Mouse (Mus musculus) erythroid progenitor cell, adult 5-6 weeks (primary cell): Measurements from ENCODE around the gene Myh3. TPM values are rescaled to one million over a fixed set of nuclear protein-coding genes. Genes with fewer than 3 reads are reported as not detected.
"Not testable (repeated sequence)": the region's sequence is repeated elsewhere in the genome, so short reads cannot be mapped to it uniquely, and the experiment has no call there.

Experiments
- ATAC-seq: replicated peaks from 2 replicates; pipeline ENCODE4 v1.8.0; 2016; ENCODE audit warnings: moderate number of reproducible peaks, mild to moderate bottlenecking, moderate TSS enrichment, inconsistent platforms; ENCODE audit not compliant: poor library complexity, low FRiP score, severe bottlenecking
- total RNA-seq, 2 experiments: library from RNA; stranded (forward) in 1 of 2; stranded (reverse) in 1 of 2; fragments of 150-400 nt in 1 of 2; fragments of 186-747, 209-891 nt in 1 of 2; gene quantifications; 2 replicates each; pipeline versions ENCODE4 v1.2.3 to v1.2.4; 2015 to 2017; ENCODE audit warnings: low replicate concordance in 2 of 2

The Myh3 gene
- total RNA-seq, 2 experiments from 2014 or later: not detected

DNA sequence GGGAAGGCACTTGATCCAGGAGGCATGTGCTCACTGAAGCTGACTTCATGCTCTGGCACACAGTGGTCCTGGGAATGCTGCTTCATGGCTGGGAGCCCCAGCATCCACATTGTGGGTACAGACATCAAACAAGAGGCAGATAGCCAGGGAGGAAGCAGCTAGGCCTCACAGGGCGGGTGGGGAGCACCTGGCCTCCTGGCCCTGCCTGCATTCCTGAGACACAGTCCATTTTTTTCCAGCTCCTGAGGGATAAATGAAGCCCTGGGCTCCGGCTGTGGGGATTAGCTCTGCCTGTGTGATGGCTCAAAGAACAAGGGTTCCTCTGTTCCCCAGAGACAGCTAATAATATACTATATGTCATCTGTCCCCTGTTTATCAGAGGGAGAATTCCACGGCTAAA is 3.1 kb upstream of the Myh3 start:
- no peak for ATAC-seq

DNA sequence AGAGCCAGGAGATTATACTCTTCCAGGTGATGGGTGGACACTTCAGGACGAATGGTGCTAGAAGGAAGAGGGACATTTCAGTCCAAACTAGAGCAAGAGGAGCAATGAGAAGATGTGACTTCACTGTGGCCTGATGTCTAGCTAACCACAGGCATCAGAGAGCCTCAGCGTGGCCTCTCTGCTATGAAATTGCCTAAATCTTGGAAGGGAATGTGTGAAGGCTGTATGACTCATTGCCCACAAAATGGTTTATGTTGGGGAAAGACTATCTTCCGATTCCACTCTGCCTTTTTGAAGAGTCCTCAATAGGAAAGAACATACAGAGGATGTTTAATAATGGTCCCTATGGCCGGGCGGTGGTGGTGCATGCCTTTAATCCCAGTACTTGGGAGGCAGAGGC is 1.3 kb upstream of the Myh3 start:
- no peak for ATAC-seq

DNA sequence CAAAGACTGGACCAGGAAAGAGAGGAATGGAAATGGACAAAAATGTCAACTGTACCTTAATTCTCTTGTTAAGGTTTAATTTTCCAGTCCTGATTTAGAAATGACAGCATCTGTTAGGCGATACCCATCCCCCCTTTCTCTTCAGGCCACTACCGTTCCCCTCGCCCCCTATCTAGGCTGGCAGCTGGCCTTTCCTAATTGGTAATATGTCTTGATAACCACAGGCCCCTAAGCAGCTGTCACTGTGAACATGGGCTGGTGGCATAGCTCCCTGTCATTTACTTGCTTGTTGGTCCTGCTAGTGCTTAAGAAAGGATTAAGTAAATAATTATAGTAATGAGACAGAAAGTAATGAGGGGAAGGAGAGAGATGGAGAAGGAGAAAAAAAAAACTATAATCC is 665 bp upstream of the Myh3 start:
- no peak for ATAC-seq

DNA sequence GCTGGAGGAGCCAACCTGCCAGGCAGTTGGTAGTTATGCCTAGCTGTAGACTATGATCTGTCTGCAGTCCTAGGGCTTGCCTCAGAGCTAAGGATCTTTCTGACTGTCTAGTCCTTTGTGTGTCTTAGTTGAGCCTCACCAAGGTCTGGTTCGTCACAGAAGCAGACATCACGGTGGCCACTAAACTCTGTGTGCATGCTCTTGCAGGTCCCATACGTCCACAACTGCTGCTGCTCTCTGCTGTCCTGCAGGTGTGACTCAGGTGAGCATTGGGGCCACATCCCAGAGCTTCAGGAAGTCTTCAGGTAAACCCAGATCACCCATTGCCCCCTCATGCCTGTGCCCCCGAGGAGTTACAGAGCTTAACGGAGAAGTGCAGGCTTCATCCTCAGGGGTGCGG is 788 bp downstream of the Myh3 start:
- no peak for ATAC-seq

DNA sequence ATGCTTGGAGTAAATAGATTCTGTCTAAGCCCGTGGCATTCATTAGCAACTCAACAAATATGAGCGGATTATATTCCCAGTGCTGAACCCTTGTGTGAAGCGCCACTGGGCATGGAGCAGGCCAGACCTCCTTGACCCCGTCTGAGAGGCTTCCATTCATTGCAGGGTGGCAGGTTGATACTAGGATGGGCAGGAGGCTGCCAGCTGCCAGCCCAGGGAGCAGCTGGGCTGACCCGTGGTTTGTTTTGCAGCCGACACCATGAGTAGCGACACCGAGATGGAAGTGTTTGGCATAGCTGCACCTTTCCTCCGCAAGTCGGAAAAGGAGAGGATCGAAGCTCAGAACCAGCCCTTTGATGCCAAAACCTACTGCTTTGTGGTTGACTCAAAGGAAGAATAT is 1.6 kb downstream of the Myh3 start:
- ATAC-seq: no peak

DNA sequence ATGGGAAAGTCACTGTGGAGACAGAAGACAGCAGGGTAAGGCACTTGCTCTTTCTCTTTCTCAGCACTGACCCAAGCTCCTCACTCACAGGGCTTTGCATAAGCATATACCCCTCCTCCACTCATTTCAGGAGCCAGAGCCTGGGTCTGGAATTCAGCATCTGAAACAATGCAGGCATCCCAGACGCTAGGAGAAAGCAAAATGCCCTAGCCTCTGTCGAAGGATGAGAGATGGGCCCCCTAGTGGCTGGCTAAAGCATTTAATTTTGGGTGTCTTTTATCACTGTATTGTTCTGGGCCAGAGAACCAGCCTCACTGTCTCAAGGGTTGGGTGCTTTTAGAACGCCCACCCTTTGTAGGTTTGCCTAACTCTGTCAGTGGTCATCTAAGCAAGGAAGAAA is 2.1 kb downstream of the Myh3 start:
- peak; percentile 55 for ATAC-seq

DNA sequence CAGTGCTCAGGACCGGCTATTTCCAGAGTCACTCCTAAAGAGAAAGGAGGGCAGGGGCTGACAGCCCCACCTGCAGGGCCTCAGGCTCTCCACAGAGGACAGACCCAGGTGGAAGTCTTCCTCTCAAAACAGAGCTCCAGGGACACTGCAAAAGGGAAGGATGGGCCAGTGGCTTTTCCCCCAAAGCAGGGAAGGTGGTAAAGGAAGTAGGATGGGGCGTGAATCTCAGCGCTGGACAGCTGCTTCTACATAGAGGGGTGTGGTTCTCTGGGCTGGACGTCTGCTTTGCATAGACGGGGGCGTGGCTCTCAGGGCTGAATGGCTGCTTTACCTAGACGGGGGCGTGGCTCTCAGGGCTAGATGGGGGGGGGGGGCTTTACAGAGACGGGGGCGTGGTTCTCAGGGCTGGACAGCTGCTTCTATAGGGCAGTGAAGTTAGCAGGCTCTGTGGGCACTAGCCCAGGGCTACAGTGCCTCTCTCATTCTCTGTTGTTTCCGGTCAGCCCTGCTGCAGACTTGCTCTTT is 3.1 kb downstream of the Myh3 start:
- ATAC-seq: no peak

DNA sequence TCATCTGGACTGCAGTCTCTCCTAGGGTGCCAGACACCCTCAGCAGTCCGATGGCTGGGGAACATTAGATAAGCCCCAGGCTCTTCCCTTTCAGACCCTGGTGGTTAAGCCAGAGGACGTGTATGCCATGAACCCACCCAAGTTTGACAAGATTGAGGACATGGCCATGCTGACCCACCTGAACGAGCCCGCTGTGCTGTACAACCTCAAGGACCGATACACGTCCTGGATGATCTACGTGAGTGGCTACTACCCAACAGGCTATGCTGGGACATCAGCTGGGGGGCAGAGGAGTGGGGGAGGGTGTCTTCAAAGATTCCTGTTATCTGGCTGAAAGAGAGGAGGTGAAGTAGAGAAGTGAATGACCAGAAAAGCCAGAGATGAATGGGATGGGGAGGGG is 4.1 kb downstream of the Myh3 start:
- ATAC-seq: no peak

DNA sequence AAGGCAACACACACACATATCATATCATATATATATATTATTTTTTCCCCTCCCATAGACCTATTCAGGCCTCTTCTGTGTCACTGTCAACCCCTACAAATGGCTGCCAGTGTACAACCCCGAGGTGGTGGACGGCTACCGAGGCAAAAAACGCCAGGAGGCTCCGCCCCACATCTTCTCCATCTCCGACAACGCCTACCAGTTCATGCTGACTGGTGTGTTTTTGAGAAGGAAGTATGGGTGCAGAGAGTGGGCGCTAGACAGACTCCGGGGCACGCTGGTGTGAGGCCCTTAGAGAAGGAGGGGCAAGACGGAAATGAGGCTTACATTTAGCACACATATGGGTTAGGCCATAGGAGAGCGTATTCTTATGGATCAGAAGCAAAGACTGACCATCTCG is 4.7 kb downstream of the Myh3 start:
- no peak for ATAC-seq

DNA sequence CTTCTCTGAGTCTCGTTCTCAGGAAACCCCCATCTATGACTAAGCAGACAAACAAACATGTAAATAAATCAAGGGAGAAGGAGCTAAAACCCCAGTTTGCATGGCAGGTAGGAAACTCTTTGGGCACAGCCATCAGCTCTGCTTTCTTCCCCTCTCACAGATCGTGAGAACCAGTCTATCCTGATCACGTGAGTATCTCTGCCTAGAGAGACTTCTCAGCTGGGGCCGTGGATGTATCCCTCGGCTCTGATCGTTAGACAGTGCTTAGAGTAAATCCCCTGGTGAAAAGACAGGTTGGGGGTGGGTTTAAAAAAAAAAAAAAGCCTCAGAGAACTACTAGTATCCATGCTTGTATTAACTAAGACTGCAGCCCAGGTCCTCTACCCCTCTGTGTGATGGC is 5.1 kb downstream of the Myh3 start:
- no peak for ATAC-seq

DNA sequence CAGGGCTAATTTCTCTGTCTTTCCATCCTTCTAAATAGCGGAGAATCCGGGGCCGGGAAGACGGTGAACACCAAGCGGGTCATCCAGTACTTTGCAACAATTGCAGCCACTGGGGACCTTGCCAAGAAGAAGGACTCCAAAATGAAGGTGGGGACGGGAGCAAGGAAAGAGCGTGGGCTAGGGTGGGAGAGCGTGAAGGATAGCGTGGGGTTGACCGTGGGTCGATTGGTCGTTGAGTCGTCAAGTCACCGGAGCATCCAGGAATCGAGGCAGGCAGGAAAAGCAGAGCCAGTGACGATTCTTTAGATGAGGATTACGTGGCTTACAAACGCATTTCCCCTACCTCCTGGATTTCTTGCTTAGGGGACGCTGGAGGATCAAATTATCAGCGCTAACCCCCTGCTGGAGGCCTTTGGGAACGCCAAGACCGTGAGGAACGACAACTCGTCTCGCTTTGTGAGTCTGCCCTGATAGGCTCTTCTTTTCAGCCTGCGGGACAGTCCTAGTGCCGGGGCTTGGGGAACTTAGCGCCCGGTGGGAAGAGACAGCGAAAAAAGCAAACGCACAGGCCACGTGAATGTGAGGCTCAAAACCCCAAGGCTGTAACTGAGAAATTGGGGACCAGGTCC is 5.7 kb downstream of the Myh3 start:
- no peak for ATAC-seq

DNA sequence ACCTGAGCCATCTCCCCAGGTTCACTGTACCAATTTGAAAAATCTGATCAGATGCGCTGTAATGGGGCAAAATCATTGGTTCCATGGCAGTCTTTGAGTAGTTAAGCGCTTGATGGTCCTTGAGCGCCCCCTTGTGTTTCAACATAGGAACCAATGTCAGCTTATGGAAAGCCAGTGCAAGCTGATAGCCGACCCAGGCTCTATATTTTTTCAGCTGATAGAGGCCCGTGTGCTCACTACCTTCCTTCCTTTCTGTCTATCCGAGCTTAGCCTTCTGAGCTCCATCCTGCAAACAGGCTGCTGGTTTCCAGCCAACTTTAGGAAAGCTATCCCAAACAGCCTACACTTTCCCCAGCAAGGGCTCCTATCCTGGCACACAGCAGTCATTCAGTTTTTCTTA is 7.4 kb downstream of the Myh3 start:
- peak; percentile 66; the same call in 1 of the 2 replicates for ATAC-seq

DNA sequence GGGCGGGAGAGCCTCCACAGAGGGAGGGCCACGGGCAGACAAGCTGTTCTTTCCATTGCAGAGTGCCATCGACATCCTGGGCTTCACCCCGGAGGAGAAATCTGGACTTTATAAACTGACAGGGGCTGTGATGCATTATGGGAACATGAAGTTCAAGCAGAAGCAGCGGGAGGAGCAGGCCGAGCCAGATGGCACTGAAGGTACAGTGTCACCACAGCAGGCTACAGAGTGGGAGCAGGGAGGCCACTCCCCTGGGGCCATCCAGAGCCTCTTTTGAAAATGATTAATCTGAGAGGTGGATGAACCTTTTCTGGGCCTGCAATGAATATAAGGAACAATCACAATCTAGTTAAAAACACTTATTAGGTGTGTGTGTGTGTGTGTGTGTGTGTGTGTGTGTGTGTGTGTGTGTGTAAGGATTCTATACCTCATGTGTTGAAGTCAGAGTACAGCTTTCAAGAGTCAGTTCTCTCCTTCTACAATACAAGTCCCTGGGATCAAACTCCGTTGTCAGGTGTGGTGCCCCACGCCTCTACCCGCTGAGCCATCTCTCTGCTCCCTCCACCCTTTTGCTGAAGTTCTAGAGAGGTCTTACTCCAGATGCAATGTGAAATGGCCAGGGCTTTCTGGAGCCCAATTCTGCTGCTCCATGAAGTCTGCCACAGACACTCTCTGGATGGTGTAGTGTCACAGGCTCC is 8.5 kb downstream of the Myh3 start:
- no peak for ATAC-seq

DNA sequence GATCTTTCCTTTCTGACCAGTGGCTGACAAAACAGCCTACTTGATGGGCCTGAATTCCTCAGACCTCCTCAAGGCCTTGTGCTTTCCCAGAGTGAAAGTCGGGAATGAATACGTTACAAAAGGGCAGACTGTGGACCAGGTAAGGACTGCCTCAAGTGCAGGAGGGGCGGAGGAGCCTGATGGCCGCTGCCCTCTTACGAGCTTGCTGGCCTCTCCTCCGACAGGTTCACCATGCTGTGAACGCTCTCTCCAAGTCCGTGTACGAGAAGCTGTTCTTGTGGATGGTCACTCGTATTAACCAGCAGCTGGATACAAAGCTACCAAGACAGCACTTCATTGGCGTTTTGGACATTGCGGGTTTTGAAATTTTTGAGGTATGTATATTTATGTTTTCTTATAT is 9.1 kb downstream of the Myh3 start:
- no peak for ATAC-seq

DNA sequence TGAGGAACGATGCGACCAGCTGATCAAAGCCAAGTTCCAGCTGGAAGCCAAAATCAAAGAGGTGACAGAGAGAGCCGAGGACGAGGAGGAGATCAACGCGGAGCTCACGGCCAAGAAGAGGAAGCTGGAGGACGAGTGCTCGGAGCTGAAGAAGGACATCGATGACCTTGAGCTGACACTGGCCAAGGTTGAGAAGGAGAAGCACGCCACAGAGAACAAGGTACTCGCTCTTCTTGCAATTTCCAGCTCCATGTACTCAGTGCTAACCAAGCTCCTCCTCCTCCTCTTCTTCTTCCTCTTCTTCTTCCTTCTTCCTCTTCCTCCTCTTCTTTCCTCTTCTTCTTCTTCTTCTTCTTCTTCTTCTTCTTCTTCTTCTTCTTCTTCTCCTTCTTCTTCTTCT is 14.3 kb downstream of the Myh3 start:
- not testable (repeated sequence) for ATAC-seq

DNA sequence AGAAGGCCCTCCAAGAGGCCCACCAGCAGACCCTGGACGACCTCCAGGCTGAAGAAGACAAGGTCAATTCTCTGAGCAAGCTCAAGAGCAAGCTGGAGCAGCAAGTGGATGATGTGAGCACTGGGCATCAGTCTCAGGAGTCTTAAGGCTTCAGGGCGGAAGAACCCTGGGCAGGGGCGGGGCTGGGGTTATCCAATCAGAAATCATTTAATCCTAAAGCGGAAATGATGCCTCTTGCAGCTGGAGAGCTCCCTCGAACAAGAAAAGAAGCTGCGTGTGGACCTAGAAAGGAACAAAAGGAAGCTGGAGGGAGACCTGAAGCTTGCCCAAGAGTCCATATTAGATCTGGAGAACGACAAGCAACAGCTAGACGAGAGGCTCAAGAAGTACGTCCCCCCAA is 15.1 kb downstream of the Myh3 start:
- ATAC-seq: no peak

DNA sequence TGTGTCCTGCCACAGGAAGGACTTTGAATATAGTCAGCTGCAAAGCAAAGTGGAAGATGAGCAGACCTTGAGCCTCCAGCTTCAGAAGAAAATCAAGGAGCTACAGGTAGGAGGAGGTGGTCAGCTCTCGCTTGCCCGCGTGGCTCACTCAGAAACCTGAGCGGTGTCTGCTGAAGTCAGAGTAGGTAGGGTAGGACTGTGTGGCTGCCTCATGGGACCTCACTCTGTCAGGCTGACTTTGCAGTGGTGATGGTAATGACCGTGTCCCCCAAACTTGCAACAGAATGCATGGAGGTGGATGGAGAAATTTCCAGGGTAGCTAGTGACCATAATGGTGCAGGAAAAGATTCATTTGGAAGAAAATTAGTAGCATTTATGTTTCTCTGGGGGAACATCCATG is 15.6 kb downstream of the Myh3 start:
- no peak for ATAC-seq

DNA sequence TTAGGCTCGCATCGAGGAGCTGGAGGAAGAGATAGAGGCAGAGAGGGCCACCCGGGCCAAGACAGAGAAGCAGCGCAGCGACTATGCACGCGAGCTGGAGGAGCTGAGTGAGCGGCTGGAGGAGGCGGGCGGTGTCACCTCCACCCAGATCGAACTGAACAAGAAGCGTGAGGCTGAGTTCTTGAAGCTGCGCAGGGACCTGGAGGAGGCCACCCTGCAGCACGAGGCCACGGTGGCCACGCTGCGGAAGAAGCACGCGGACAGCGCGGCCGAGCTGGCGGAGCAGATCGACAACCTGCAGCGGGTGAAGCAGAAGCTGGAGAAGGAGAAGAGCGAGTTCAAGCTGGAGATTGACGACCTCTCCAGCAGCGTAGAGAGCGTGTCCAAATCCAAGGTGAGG is 16.4 kb downstream of the Myh3 start:
- no peak for ATAC-seq

DNA sequence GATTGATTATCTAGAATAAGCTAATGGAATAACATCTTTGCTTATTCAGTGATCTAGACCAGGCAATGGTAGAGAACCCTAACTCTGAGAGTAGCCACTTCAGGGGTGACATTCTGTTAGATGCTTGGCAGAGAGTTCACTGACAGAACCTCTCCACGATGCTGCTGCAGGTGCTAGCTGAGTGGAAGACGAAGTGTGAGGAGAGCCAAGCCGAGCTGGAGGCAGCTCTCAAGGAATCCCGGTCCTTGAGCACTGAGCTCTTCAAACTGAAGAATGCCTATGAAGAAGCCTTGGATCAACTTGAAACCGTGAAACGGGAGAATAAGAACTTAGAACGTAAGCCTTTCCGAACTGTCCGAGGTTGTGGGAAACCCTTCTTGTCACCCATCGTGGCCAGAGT is 19.6 kb downstream of the Myh3 start:
- ATAC-seq: no peak

DNA sequence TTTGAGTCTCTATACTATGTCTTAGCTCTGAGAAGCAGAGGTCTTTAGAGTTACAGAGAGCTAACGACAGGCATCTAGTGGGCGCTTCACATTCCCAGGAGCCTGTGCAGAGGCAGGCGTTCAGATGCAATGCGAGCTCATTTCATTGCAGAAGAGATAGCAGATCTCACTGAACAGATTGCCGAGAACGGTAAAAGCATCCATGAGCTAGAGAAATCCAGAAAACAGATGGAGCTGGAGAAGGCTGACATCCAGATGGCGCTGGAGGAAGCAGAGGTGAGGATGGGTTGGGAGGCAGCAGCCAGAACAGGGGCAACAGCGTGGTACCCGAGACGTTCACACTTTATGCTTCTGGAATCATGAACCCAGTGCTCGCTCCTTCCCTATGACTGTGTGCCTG is 20.3 kb downstream of the Myh3 start:
- ATAC-seq: no peak

DNA sequence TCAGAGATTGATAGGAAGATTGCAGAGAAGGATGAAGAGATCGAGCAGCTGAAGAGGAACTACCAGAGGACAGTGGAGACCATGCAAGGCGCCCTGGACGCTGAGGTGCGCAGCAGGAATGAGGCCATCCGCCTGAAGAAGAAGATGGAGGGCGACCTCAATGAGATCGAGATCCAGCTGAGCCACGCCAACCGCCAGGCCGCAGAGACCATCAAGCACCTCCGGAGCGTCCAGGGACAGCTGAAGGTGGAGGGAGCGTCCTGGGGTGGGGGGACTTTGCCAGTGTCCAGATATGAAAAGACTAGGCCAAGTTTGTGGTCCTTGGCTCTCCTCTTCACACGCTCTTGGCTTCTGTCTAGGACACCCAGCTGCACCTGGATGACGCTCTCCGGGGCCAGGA is 21.1 kb downstream of the Myh3 start:
- no peak for ATAC-seq

DNA sequence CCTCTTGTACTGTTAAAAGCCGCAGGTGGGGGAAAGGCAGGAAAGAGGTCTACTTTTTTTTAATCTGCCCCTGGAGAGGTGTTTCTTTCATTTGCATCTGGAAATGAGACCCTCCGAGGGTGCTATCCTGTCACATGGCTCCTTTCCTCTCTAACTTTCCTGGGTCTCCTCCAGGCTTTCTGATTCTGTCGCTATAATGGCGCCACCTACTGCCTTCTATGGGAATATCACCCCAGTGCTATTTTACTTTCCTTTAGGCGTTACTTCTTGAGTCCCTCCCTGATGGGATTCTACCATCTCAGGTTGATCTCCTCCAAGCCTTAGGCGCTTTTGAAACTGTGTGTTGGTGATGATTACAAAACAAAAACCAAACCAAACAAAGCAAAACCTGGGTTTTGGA is 22.1 kb downstream of the Myh3 start:
- no peak for ATAC-seq
